Mouse (Mus musculus) ES-Bruce4 (cell line): Measurements from ENCODE around the gene Mbd6.

Source experiments
- CTCF ChIP-seq: IDR thresholded peaks from one replicate; pipeline ENCODE4 v1.8.1; 2011; ENCODE audit warnings: low read depth, low read length
- EP300 ChIP-seq: IDR thresholded peaks from 2 replicates; pipeline ENCODE4 v1.6.1; 2011; ENCODE audit warnings: low read depth, low read length; ENCODE audit not compliant: insufficient read depth
- POLR2A ChIP-seq: IDR thresholded peaks from one replicate; pipeline ENCODE4 v1.8.1; 2011; ENCODE audit warnings: low read length; ENCODE audit not compliant: insufficient read depth

DNA sequence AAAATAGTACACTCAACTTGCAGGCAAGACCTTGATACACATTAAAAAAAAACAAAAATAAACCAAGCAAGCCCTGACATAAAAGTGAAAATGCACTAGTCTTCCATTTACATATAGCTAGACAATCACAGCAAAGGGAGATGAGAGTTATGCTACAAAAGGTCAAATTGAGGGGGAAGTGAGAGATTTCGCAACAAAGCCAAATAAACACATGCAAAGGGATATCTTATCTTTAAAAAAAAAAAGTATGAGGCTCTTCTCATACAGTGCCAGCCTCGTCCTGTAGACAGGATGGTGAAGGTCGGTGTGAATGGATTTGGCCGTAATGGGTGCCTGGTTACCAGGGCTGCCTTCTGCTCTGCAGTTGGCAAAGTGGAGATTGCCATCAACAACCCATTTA is 24.0 kb upstream of the Mbd6 start:
- TF ChIP-seq CTCF (no peak), POLR2A (no peak), EP300 (no peak)
